Mouse (Mus musculus) testis, adult 2 months (tissue): Measurements from ENCODE around the gene Terf2. TPM values are rescaled to one million over a fixed set of nuclear protein-coding genes. Genes with fewer than 3 reads are reported as not detected.

Experiments
- H3K27ac ChIP-seq: fragments of 200-500 bp; 2 replicates; pipeline ENCODE4 v1.5.1; 2012; ENCODE audit warnings: low read depth, low read length; ENCODE audit not compliant: control insufficient read depth, insufficient read depth
- H3K27me3 ChIP-seq: fragments of 200-500 bp; 2 replicates; pipeline ENCODE4 v1.6.1; 2012; ENCODE audit warnings: mild to moderate bottlenecking, low read length, moderate library complexity; ENCODE audit not compliant: control insufficient read depth, insufficient read depth
- H3K36me3 ChIP-seq: fragments of 200-500 bp; 2 replicates; pipeline ENCODE4 v1.6.1; 2012; ENCODE audit warnings: mild to moderate bottlenecking, low read length; ENCODE audit not compliant: control insufficient read depth, insufficient read depth
- H3K4me1 ChIP-seq: fragments of 200-500 bp; 2 replicates; pipeline ENCODE4 v1.6.1; 2012; ENCODE audit warnings: low read length; ENCODE audit not compliant: control insufficient read depth, insufficient read depth
- H3K4me3 ChIP-seq: fragments of 200-500 bp; 2 replicates; pipeline ENCODE4 v1.5.1; 2012; ENCODE audit warnings: low read depth, mild to moderate bottlenecking, low read length, moderate library complexity, mixed read lengths; ENCODE audit not compliant: control insufficient read depth
- CTCF ChIP-seq: fragments of 200-500 bp; IDR thresholded peaks from 2 replicates; pipeline ENCODE4 v1.5.1; 2012; ENCODE audit warnings: low read depth, mild to moderate bottlenecking, inconsistent platforms, low read length, moderate library complexity; ENCODE audit not compliant: control insufficient read depth, insufficient read depth, insufficient replicate concordance
- POLR2A ChIP-seq: fragments of 200-500 bp; IDR thresholded peaks from 2 replicates; pipeline ENCODE4 v1.6.1; 2012; ENCODE audit warnings: low read depth, mild to moderate bottlenecking, inconsistent platforms, low read length, moderate library complexity; ENCODE audit not compliant: control insufficient read depth
- polyA plus RNA-seq: library from polyadenylated mRNA; depleted of rRNA; stranded (reverse); fragments of >200 nt; gene quantifications from 2 replicates; pipeline ENCODE4 v1.2.3, GENCODE M21; 2012

The Terf2 gene
- polyA plus RNA-seq, 1 experiment = 13.6 TPM

- Histone ChIP-seq H3K27ac (no peak overlapping the region), H3K4me1 (no peaks in the 10 kb centered on the region; the same call in 1 of the 2 replicates), H3K4me3 (no peak overlapping the region), H3K36me3 (no peaks in the 10 kb centered on the region), H3K27me3 (no peaks in the 10 kb centered on the region)
- no peak for TF ChIP-seq POLR2A
- TF ChIP-seq CTCF = no peak; the same call in 1 of the 2 replicates
Observed at GRCm38 (mm10) chr8:107120806-107121205, 24.5 kb upstream of the Terf2 start.

GRCm38 (mm10) chr8:107119412-107119811, 23.1 kb upstream of the Terf2 start:
- no peak overlapping the region for H3K27ac ChIP-seq
- no peak overlapping the region for H3K4me3 ChIP-seq
- H3K36me3 ChIP-seq = no peaks in the 10 kb centered on the region
- no peak for TF ChIP-seq CTCF
- no peak for TF ChIP-seq POLR2A
- no peaks in the 10 kb centered on the region for H3K27me3 ChIP-seq
- peaks cover 7% of the 10 kb centered on the region for H3K4me1 ChIP-seq

GRCm38 (mm10) chr8:107118803-107119233, 22.5 kb upstream of the Terf2 start:
- H3K36me3 ChIP-seq = no peaks in the 10 kb centered on the region
- TF ChIP-seq POLR2A = no peak
- TF ChIP-seq CTCF = no peak

GRCm38 (mm10) chr8:107117019-107117418, 20.7 kb upstream of the Terf2 start:
- peaks cover 14% of the 10 kb centered on the region for H3K4me1 ChIP-seq
- H3K4me3 ChIP-seq = no peak overlapping the region
- TF ChIP-seq CTCF (no peak), POLR2A (no peak)
- no peaks in the 10 kb centered on the region for H3K36me3 ChIP-seq
- no peak overlapping the region for H3K27ac ChIP-seq
- no peaks in the 10 kb centered on the region for H3K27me3 ChIP-seq

More at GRCm38 (mm10) chr8:107118803-107119233, 22.5 kb upstream of the Terf2 start:
- H3K27ac ChIP-seq = no peak overlapping the region
- H3K27me3 ChIP-seq = no peaks in the 10 kb centered on the region
- peaks cover 10% of the 10 kb centered on the region for H3K4me1 ChIP-seq
- H3K4me3 ChIP-seq = no peak overlapping the region

GRCm38 (mm10) chr8:107116023-107116422, 19.7 kb upstream of the Terf2 start:
- H3K27ac ChIP-seq = no peak overlapping the region

GRCm38 (mm10) chr8:107115008-107115320, 18.6 kb upstream of the Terf2 start:
- Histone ChIP-seq H3K36me3 (no peaks in the 10 kb centered on the region), H3K4me3 (peak overlapping the region; percentile 40), H3K27me3 (no peaks in the 10 kb centered on the region), H3K4me1 (peaks cover 14% of the 10 kb centered on the region), H3K27ac (peak overlapping the region; percentile 50)
- no peak for TF ChIP-seq CTCF
- TF ChIP-seq POLR2A = no peak

More at GRCm38 (mm10) chr8:107116023-107116422, 19.7 kb upstream of the Terf2 start:
- peak; percentile 35; the same call in 1 of the 2 replicates for TF ChIP-seq CTCF
- no peak for TF ChIP-seq POLR2A
- Histone ChIP-seq H3K27me3 (no peaks in the 10 kb centered on the region), H3K4me3 (no peak overlapping the region), H3K4me1 (peaks cover 14% of the 10 kb centered on the region), H3K36me3 (no peaks in the 10 kb centered on the region)

- H3K4me1 ChIP-seq = peaks cover 14% of the 10 kb centered on the region
- TF ChIP-seq CTCF (no peak), POLR2A (no peak)
- H3K27ac ChIP-seq = peak overlapping the region; percentile 50
- H3K4me3 ChIP-seq = peak overlapping the region; percentile 40
- no peaks in the 10 kb centered on the region for H3K27me3 ChIP-seq
- no peaks in the 10 kb centered on the region for H3K36me3 ChIP-seq
Observed at GRCm38 (mm10) chr8:107114150-107115007, 18.0 kb upstream of the Terf2 start.
